Mouse (Mus musculus): ENCODE measurements at regions not wholly inside any gene's neighbourhood (a gene's known extent, or its start where the extent isn't known, plus 50 kb on each side); places are given as distances from the start of the nearest gene placed in this dataset.

GRCm38 (mm10) chr11:112609277-112609676, 172.7 kb upstream of the Sox9 start:
- TF ChIP-seq POLR2A (IDR thresholded peaks at IDR 0.05; ENCODE audit: extremely low read depth, insufficient read depth, low read length) (no peak), CTCF (IDR thresholded peaks at IDR 0.05; ENCODE audit: low read depth, low read length) (no peak)
